Mouse (Mus musculus) embryo, embryonic 11.5 days (tissue): Measurements from ENCODE around the gene Nlgn3.
"Not testable (repeated sequence)": the region's sequence is repeated elsewhere in the genome, so short reads cannot be mapped to it uniquely, and the experiment has no call there.

ENCODE experiments used
- DNase-seq: peaks from one replicate; pipeline ENCODE4 v3.0.0-alpha.2; 2012; ENCODE audit warnings: low read depth, low spot score

The Nlgn3 gene

DNA sequence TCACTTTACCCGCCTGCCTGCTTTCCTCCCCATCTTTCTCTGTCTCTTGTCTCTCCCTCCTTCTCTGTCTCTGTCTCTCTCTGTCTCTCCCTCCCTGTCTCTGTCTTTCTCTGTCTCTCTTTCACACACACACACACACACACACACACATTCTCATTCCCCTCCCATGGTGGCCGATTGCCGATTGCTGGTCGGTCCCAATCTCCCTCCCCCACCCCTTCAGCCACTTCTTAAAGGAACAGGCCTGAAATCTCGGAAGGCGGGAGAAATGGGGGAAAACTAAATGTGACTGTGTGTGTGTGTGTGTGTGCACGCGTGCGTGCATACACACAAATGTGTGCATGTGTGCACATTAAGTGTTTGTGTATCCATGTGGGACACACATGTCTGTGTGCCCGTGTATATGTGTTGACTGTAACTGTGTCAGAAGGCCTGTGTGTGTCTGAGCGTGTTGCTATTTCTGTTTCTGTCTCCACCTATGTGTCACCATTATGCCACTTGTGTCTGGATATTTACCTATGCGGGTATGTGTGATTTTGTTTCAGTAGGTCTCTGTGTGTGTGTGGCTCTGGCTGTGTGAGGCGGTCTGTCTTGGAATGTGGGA, 1.6 kb downstream of the Nlgn3 start:
- no peak for DNase-seq

DNA sequence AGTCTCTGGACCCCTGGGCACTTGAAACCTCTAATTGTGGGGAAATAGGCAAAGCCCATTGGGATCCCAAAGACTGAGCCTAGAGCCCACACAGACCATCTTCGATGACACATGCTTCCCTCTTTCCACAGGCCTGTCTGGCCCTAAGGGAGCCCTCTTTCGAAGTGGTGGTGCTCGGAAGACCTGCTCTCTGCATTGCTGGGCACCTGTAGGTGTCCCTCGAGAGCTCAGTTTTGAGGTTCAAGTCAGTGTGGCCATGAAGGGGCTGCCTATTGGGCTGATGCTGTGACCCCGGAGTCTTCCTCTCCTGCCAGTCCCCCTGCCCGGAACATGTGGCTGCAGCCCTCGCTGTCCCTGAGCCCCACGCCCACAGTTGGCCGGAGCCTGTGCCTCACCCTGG, 2.7 kb downstream of the Nlgn3 start:
- DNase-seq = no peak

DNA sequence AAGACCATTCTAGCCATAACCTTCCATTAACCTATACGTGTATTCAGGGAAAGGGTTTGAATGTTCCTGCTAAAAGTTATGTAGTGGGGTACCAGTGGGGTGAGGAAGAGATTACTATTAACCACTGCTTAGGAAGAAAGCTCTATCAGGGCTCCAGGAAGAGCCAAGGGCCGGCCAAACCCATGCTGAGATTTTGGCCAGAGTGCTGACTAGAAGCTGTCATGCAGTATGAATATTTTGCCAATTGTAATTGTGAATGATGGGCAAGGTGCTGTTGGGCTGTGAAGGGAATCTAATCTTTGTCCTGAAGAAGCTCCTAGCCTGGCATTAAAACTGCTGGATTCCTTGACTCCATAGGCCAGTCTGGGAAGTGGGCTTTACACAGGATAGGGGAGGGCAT, 5.7 kb downstream of the Nlgn3 start:
- DNase-seq = no peak

DNA sequence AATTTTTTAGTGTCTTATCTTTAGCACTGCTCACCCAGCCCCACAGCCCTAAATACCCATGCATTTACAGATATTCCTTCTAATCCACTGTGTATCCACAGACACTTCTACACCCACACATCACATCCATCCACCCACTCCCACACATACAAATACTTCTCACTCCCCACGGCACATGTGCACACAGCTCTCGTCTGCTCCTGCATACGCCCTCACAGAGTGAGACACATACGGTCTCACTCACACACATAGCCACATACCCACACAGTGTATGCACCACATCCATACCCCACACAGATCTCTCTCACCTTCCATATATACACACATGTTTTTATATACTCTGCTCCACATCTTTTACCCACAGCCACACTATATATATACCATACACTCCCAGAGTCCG, 10.3 kb downstream of the Nlgn3 start:
- no peak for DNase-seq

DNA sequence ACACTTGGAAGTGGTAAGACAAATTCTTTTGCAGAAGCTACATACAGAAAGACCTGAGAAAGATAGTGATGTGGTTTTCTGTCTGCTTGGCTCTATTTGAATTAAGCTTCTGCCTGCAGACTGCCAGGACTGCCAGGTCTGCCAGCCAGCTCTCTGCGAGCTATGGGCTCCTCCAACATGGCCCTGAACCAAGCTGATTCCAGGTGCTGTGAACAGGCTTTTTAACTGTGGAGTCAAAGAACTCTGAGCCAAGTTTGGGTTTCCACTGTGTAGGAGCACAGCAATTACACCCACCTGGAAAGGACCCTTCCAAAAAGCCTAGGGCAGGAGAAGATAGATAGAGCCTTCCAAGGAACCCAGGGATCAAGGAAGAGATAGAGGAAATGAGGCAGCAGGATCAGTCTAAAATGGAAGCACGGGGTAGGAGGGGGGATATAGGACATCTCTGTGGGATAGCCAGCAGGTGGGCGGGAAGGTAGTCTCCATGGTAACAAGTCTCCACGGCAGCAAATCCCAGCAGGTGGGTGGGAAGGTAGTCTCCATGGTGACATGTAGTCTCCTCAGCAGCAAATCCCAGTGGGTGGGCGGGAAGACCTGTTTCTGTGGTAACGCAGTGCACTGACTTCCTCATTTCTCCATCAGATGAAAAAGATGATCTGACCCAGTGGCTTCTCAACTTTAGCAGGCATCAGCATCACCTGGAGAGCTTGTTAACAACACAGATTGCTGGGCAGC, 14.8 kb downstream of the Nlgn3 start:
- DNase-seq = no peak

DNA sequence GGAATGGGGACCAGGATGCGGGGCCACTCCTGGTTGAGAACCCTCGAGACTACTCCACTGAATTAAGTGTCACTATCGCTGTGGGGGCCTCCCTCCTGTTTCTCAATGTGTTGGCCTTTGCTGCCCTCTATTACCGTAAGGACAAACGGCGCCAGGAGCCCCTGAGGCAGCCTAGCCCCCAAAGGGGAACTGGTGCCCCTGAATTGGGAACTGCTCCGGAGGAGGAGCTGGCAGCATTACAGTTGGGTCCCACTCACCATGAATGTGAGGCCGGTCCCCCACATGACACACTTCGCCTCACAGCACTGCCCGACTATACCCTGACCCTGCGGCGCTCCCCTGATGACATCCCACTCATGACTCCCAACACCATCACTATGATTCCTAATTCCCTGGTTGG, 20.8 kb downstream of the Nlgn3 start:
- DNase-seq = no peak

DNA sequence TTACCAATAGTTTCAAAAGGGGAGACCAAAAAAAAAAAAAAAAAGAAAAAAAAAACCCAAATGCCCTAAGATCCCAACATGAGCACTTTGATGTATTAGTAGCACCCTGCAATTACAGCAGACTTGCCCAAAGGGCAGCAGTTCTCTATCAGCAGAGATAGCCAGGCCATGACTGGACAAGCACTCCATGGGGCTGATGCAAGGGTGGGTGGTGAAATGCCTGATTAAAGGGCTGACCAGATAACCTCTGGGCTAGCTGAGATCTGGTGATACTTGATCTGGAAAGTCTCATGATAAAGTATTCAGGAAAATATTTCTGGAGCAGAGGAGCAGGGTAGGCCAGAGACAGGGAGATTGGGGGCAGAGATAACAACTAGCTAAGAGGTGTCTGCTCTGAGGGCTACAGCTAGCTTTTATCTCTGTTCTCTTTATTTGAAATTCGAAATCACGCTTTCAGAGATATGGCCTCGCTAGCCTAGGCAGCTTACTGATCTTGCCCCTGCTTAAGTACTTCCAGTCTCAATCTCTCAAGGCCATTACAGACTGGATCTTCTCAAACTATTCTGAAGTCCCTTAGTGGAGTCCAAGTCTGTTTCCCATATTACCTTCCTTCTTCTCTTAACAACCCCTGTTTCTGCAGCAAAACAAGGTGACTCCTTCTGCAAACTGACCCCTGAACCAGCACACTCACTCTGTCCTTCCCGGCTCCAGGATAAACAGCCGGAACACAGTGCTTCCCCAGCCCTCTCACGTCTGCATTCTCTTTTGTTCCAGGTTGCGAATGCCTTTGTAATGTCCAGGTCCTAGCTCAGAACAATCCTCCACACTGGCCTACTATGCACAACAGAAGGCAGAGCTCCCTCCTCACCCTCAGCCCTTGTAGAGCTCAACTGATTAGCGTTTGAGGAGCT, 27.3 kb downstream of the Nlgn3 start:
- DNase-seq = no peak

DNA sequence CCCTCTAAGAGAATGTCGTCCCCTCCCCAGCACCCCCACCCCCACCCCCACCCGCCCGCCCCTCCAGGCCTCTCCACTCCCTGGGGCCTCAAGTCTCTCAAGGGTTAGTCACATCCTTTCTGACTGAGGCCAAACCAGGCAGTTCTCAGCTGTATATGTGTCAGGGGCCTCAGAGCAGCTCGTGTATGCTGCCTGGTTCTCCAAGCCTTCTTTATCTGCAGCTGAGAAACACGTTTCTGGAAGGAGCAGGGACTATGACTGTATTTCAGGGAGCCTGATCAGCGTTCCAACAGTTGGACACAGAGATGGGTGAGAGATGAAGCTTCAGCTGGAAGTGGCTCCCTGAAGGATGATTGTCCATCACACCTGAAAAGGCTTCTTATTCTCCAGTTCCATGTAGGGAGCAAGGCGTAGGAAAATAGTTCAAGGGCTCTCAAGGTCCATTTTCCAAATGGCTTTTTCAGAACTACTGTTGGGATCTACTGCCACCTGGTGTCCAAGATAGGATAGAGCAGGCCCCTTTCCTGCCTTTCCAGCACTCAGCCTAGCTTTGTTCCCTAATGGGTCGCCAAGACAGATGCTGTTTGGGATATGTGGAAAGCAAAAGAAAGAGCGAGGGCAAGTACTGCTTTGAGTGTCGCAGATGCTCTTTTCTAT, 30.5 kb downstream of the Nlgn3 start:
- DNase-seq = peak; percentile 50

DNA sequence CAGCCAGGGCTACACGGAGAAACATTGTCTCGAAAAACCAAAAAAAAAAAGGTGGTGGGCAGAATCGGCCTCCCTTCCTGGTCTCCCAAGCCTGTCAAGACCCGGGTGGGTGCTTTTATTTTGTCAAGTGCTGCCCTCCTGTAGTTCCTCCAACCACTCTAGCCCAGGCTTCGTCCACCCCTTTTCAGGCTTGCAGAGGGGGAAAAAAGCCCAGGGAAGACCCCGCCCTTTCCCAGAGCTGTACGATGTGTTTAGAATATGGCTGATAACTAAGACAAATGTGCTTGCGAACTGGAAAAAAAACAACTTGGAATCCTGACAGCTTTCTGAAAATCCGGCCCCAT, 33.0 kb downstream of the Nlgn3 start:
- peak; percentile 22 for DNase-seq

DNA sequence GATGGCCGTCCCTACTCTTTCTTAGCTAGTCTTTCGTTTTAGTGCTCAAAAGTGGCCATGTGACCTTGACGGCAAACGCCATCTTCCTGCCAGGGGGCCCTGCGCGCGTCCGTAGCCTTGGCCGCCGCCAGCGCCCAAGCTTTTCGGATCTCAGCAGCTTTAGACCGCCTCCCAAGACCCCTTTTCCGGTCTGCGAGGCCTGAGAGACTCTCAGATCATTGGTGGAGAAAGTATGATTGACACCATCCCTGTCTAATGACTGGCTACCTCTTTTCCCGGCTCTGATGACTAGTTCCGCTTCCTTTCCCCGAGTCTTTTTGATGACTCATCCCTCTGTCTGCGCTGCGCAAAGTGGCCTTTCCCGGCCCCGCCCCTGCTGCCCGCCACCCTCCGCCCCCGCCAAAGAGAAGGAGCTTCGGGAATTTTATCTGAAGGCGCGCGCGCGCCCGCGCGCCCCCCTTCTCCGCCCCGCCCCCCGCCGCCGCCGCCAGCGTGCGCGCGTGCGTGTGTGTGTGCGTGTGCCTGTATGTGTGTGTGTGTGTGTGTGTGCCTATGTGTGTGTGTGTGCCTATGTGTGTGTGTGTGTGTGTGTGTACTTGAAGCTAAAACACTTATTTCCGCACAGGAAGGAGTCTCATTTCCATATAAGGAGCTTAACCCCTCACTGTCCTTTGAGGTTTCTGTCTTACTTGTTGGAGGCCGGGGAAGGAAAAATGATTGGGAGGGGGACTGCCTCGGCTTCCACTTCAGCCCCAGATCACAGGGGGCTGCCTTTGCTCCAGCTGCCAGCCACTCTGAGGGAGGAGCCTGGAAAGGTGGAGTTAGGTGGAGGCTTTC, 33.6 kb downstream of the Nlgn3 start:
- peak; percentile 81 for DNase-seq

DNA sequence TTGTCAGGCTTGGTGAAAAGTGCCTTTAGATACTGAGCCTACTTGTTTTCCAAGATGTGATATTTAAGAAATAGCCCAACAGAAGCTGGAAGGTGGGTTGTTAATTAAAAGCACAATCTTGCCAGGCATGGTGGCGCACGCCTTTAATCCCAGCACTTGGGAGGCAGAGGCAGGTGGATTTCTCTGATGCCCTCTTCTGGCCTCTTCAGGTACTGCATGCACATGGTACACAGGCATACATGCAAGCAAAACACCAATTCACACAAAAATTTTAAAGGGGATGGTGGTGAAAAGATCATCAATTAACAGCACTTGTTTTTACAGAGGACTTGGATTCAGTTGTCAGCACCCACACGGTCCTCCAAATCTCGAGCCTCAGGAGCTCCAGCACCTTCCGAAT, 35.6 kb downstream of the Nlgn3 start:
- DNase-seq = no peak

DNA sequence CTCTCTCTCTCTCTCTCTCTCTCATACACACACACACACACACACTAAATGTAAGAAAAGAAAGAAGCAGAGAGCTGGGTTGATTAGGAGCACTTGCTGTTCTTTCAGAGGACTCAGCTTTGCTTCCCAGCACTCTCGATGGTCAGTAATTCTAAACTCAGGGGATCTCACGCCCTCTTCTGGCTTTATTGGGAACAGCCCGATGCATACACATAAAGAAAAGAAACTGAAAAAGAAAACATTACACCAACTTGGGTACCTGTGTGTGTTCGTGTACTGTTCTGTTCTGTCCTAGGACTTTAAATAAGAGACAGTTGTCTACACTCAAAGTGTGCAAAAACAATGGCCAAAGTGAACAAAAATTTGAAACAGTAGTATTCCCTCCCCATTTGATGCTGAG, 39.7 kb downstream of the Nlgn3 start:
- no peak for DNase-seq

DNA sequence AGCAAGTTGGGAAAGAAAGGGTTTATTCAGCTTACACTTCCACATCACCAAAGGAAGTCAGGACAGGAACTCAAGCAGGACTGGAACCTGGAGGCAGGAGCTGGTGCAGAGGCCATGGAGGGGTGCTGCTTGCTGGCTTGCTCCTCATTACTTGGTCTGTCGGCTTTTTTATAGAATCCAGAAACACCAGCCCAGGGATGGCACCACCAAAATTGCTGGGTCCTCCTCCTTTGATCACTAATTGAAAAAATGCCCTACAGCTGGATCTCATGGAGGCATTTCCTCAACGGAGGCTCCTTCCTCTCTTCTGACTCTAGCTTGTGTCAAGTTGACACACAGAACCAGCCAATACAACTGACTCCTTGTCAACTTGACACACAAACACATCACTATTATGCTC, 43.9 kb downstream of the Nlgn3 start:
- DNase-seq = not testable (repeated sequence)

DNA sequence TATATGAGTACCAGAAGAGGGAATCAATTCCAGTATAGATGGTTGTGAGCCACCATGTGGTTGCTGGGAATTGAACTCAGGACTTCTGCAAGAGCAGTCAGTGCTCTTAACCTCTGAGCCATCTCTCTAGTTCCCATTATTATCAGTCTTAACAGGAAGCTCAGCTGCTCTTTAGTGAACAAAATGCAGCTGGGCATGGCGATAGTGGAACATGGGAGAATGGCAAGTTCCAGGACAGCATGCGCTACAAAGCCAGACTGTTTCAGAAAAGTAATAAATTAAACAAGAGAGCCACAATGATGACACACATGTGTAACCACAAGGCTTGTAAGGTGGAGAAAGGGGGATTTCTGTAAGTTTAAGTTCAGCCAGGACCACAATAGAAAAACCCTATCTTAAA, 46.5 kb downstream of the Nlgn3 start:
- DNase-seq = no peak

DNA sequence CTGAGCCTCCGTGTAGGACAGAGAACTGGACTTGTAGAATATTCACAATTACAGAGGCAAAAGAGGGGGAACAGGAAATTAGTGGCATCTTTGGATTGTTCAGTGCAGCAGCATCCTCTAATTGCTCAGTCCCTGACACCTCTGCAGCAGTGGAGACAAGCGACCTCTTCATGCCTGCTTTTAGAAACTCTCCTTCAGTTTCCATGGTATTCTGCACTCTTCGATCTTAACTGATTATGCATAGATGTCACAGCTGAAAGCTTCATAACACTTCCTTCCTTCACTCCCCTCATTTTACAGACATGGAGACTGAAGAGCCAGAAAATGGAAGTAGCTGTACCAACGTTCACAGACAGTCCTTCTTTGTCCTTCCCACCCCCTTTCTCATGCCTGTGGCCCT, 47.5 kb downstream of the Nlgn3 start:
- no peak for DNase-seq

DNA sequence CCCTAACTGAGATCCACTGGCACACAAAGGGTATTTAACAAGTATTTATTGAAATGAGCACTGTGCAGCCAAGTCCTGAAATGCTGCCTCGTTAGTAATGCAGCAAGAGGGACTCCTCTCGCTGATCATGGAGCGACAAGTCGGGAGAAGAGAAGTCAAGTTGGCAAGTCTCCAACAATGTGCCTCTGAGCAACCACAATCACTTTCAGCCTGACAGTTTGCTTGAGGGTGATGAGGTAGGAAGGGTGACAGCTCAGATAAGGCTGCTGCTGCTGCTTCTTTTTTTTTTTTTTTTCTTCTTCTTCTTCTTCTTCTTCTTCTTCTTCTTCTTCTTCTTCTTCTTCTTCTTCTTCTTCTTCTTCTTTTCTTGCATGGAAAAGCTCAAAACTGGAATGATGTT, 52.2 kb downstream of the Nlgn3 start:
- DNase-seq = no peak

DNA sequence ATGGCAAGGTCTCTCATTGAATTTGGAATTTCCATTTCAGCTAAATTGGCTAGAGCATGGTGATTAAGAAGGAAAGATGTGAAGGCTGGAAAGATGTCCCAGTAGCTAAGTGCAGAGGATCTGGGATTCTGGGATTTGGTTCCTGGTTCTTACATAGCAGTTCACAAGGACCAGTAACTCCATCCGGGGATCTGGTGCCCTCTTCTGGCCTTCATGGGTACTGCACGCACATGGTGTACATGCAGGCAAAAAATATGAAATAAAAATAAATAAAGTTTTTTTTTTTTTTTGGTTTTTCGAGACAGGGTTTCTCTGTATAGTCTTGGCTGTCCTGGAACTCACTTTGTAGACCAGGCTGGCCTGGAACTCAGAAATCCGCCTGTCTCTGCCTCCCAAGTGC, 59.9 kb downstream of the Nlgn3 start:
- not testable (repeated sequence) for DNase-seq

DNA sequence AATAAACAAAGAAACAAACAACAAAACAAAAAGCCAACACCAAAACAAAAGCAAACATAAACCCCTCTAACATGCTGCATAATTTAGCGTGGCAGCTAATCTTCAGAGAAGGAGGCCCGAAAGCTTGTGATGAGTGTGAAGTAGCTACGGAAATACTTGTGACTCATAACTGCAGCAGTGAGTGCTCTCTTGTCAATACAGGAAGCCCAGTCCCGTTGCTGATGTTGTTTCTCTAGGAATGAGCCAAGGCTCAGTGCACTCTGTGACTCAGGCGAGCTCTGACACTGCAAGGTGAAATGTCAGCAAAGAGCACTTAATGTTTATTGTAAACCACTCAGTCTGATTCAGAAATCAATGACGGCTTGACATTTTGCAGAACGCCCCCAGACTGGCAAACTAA, 70.0 kb downstream of the Nlgn3 start:
- no peak for DNase-seq

DNA sequence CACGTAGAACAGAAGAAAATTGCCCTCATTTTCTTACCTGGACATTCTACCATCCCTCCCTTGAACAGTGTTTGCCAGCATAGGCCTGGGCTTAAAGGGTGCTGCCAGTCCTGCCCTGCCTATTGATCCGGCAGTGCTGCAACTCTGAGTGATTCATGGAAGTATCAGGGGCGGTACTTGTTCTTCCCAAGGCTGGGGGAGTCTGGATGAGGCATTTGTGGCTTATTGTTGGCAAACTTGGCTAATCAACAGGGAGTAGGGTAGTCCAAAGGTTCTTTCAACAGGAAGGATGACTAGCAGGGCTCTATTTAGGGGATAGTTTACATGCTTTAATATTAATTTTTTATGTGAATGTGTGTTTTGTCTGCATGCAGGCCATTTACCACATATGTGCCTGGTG, 71.6 kb downstream of the Nlgn3 start:
- no peak for DNase-seq

DNA sequence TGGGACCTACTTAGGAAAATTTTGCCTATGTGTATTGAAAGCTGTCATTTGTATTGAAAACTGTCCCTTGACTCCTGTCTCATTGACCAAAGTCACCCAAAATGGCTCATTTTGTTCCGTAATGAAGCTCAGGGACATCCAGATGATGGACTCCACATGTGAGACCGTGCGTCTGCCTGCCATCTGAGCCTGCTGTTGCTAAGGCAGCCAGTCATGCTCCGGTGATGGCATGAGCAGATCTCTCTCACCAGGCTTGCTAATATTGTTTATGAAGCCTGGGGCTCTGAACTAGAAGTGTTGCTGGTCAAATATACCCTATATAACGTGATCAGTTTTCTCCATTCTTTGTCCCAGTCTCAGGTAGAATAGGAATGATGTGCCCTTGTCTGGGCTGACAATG, 74.0 kb downstream of the Nlgn3 start:
- no peak for DNase-seq
